Mouse (Mus musculus): Measurements from ENCODE around the gene Cwc27. TPM values are rescaled to one million over a fixed set of nuclear protein-coding genes. Genes with fewer than 3 reads are reported as not detected.

Gene Cwc27
- polyA plus RNA-seq, 1 experiment: not detected

GRCm38 (mm10) chr13:104611296-104611695, 205.6 kb downstream of the Cwc27 start:
- H3K4me1 ChIP-seq (ENCODE audit: control insufficient read depth, insufficient read depth, low read length): 0 out of 2 replicates have a peak, but pooled peaks cover 4% of the 10 kb centered on the region
- 94% methylated on average over 4 of the region's 4 CpGs for WGBS
- H3K4me3 ChIP-seq (ENCODE audit: insufficient read depth, low read depth, low read length): no peak overlapping the region
- H3K27ac ChIP-seq (ENCODE audit: insufficient read depth, low read depth, low read length): no peak overlapping the region
- no peak for TF ChIP-seq CTCF (IDR thresholded peaks at IDR 0.05; ENCODE audit: insufficient read depth, low read depth, low read length)
- TF ChIP-seq POLR2A (IDR thresholded peaks at IDR 0.05; ENCODE audit: insufficient read depth, low read depth, low read length): no peak

- TF ChIP-seq CTCF (IDR thresholded peaks at IDR 0.05; ENCODE audit: insufficient read depth, low read depth, low read length) (no peak), POLR2A (IDR thresholded peaks at IDR 0.05; ENCODE audit: insufficient read depth, low read depth, low read length) (no peak)
- 0 out of 2 replicates have a peak, but pooled peaks cover 4% of the 10 kb centered on the region for H3K4me1 ChIP-seq (ENCODE audit: control insufficient read depth, insufficient read depth, low read length)
Measured at GRCm38 (mm10) chr13:104610210-104611111, 206.5 kb downstream of the Cwc27 start.

GRCm38 (mm10) chr13:104608516-104608915, 208.4 kb downstream of the Cwc27 start:
- TF ChIP-seq CTCF (IDR thresholded peaks at IDR 0.05; ENCODE audit: insufficient read depth, low read depth, low read length) (no peak), POLR2A (IDR thresholded peaks at IDR 0.05; ENCODE audit: insufficient read depth, low read depth, low read length) (no peak)
- WGBS: 90% methylated on average over 18 of the region's 18 CpGs
- 0 out of 2 replicates have a peak, but pooled peaks cover 4% of the 10 kb centered on the region for H3K4me1 ChIP-seq (ENCODE audit: control insufficient read depth, insufficient read depth, low read length)
- H3K27ac ChIP-seq (ENCODE audit: insufficient read depth, low read depth, low read length): no peak overlapping the region
- H3K4me3 ChIP-seq (ENCODE audit: insufficient read depth, low read depth, low read length): no peak overlapping the region

More at GRCm38 (mm10) chr13:104610210-104611111, 206.5 kb downstream of the Cwc27 start:
- Histone ChIP-seq H3K4me3 (ENCODE audit: insufficient read depth, low read depth, low read length) (no peak overlapping the region), H3K27ac (ENCODE audit: insufficient read depth, low read depth, low read length) (no peak overlapping the region)
- WGBS: 71% methylated on average over 22 of the region's 22 CpGs

- Histone ChIP-seq H3K4me3 (ENCODE audit: insufficient read depth, low read depth, low read length) (no peak overlapping the region), H3K27ac (ENCODE audit: insufficient read depth, low read depth, low read length) (no peak overlapping the region), H3K4me1 (ENCODE audit: control insufficient read depth, insufficient read depth, low read length) (0 out of 2 replicates have a peak, but pooled peaks cover 4% of the 10 kb centered on the region)
- TF ChIP-seq CTCF (IDR thresholded peaks at IDR 0.05; ENCODE audit: insufficient read depth, low read depth, low read length): no peak
- no peak for TF ChIP-seq POLR2A (IDR thresholded peaks at IDR 0.05; ENCODE audit: insufficient read depth, low read depth, low read length)
- WGBS: 83% methylated on average over 14 of the region's 14 CpGs
Measured at GRCm38 (mm10) chr13:104606786-104607580, 210.0 kb downstream of the Cwc27 start.

GRCm38 (mm10) chr13:104605111-104605510, 211.8 kb downstream of the Cwc27 start:
- Histone ChIP-seq H3K27ac (ENCODE audit: insufficient read depth, low read depth, low read length) (no peak overlapping the region), H3K4me3 (ENCODE audit: insufficient read depth, low read depth, low read length) (no peak overlapping the region), H3K4me1 (ENCODE audit: control insufficient read depth, insufficient read depth, low read length) (no peaks in the 10 kb centered on the region)
- no peak for TF ChIP-seq POLR2A (IDR thresholded peaks at IDR 0.05; ENCODE audit: insufficient read depth, low read depth, low read length)
- no peak for TF ChIP-seq CTCF (IDR thresholded peaks at IDR 0.05; ENCODE audit: insufficient read depth, low read depth, low read length)
- WGBS: 89% methylated on average over 2 of the region's 2 CpGs

GRCm38 (mm10) chr13:104602197-104602596, 214.7 kb downstream of the Cwc27 start:
- Histone ChIP-seq H3K27ac (ENCODE audit: insufficient read depth, low read depth, low read length) (no peak overlapping the region), H3K4me3 (ENCODE audit: insufficient read depth, low read depth, low read length) (no peak overlapping the region), H3K4me1 (ENCODE audit: control insufficient read depth, insufficient read depth, low read length) (no peaks in the 10 kb centered on the region)
- WGBS: 72% methylated on average over 6 of the region's 6 CpGs
- TF ChIP-seq CTCF (IDR thresholded peaks at IDR 0.05; ENCODE audit: insufficient read depth, low read depth, low read length) (no peak), POLR2A (IDR thresholded peaks at IDR 0.05; ENCODE audit: insufficient read depth, low read depth, low read length) (no peak)

GRCm38 (mm10) chr13:104601783-104602182, 215.2 kb downstream of the Cwc27 start:
- 69% methylated on average over 3 of the region's 3 CpGs for WGBS
- no peak overlapping the region for H3K27ac ChIP-seq (ENCODE audit: insufficient read depth, low read depth, low read length)
- no peak overlapping the region for H3K4me3 ChIP-seq (ENCODE audit: insufficient read depth, low read depth, low read length)
- TF ChIP-seq POLR2A (IDR thresholded peaks at IDR 0.05; ENCODE audit: insufficient read depth, low read depth, low read length): no peak
- no peak for TF ChIP-seq CTCF (IDR thresholded peaks at IDR 0.05; ENCODE audit: insufficient read depth, low read depth, low read length)
- H3K4me1 ChIP-seq (ENCODE audit: control insufficient read depth, insufficient read depth, low read length): no peaks in the 10 kb centered on the region

GRCm38 (mm10) chr13:104596199-104596598, 220.7 kb downstream of the Cwc27 start:
- H3K27ac ChIP-seq (ENCODE audit: insufficient read depth, low read depth, low read length): no peak overlapping the region
- H3K4me1 ChIP-seq (ENCODE audit: control insufficient read depth, insufficient read depth, low read length): no peaks in the 10 kb centered on the region
- H3K4me3 ChIP-seq (ENCODE audit: insufficient read depth, low read depth, low read length): no peak overlapping the region
- TF ChIP-seq POLR2A (IDR thresholded peaks at IDR 0.05; ENCODE audit: insufficient read depth, low read depth, low read length): no peak
- no peak for TF ChIP-seq CTCF (IDR thresholded peaks at IDR 0.05; ENCODE audit: insufficient read depth, low read depth, low read length)
- WGBS: 96% methylated on average over 4 of the region's 4 CpGs
